Mouse (Mus musculus) C2C12 (cell line): ENCODE measurements around the gene Glce.

Experiments
- CEBPB ChIP-seq: IDR thresholded peaks from one replicate; pipeline ENCODE4 v1.6.1; 2011; ENCODE audit warnings: low read depth, mild to moderate bottlenecking, control low read depth, moderate library complexity
- CTCF ChIP-seq: IDR thresholded peaks from one replicate; pipeline ENCODE4 v1.5.1; 2011; ENCODE audit not compliant: control insufficient read depth, insufficient read depth, insufficient read length
- FOSL1 ChIP-seq: IDR thresholded peaks from one replicate; pipeline ENCODE4 v1.8.0; 2011; ENCODE audit warnings: mild to moderate bottlenecking, low read length; ENCODE audit not compliant: poor library complexity, insufficient read depth, severe bottlenecking
- MAX ChIP-seq: IDR thresholded peaks from one replicate; pipeline ENCODE4 v1.6.1; 2011; ENCODE audit warnings: mild to moderate bottlenecking, control low read depth
- USF1 ChIP-seq: IDR thresholded peaks from one replicate; pipeline ENCODE4 v1.6.1; 2011; ENCODE audit warnings: low read depth, mild to moderate bottlenecking, control low read depth, moderate library complexity

GRCm38 (mm10) chr9:62082986-62083385, 39.5 kb downstream of the Glce start:
- TF ChIP-seq CTCF (no peak), USF1 (no peak), FOSL1 (peak; percentile 5), CEBPB (no peak), MAX (no peak)
